Mouse (Mus musculus) kidney, embryonic 16.5 days (tissue): ENCODE data around the gene Dnaja2. TPM values are rescaled to one million over a fixed set of nuclear protein-coding genes. Genes with fewer than 3 reads are reported as not detected.

Source experiments
- ATAC-seq: fragments of 200-750 bp; cut with Nextera tagmentation; 2 replicates; pipeline ENCODE4 v1.8.0; 2017; ENCODE audit warnings: moderate TSS enrichment; ENCODE audit not compliant: low FRiP score, low TSS enrichment
- H3K27ac ChIP-seq: fragments of 300-500 bp; sonication (generic); 2 replicates; pipeline ENCODE4 v1.5.1; 2014; ENCODE audit warnings: low read length
- H3K27me3 ChIP-seq: fragments of 300-500 bp; sonication (generic); 2 replicates; pipeline ENCODE4 v1.6.1; 2014; ENCODE audit warnings: low read length, control low read depth, mixed read lengths; ENCODE audit not compliant: insufficient read depth
- H3K36me3 ChIP-seq: fragments of 300-500 bp; sonication (generic); 2 replicates; pipeline ENCODE4 v1.6.1; 2014; ENCODE audit warnings: low read length, control low read depth, mixed read lengths; ENCODE audit not compliant: insufficient read depth
- H3K4me1 ChIP-seq: fragments of 300-500 bp; sonication (generic); 2 replicates; pipeline ENCODE4 v1.6.1; 2014; ENCODE audit warnings: low read length, control low read depth, mixed read lengths; ENCODE audit not compliant: insufficient read depth
- H3K4me2 ChIP-seq: fragments of 300-500 bp; sonication (generic); replicated peaks from 2 replicates; pipeline ENCODE4 v1.6.1; 2014; ENCODE audit warnings: low read depth, low read length
- H3K4me3 ChIP-seq: fragments of 300-500 bp; sonication (generic); 2 replicates; pipeline ENCODE4 v1.5.1; 2014; ENCODE audit warnings: mild to moderate bottlenecking, low read length
- H3K9ac ChIP-seq: fragments of 300-500 bp; sonication (generic); replicated peaks from 2 replicates; pipeline ENCODE4 v1.6.1; 2014; ENCODE audit warnings: low read length
- H3K9me3 ChIP-seq: fragments of 300-500 bp; sonication (generic); 2 replicates; pipeline ENCODE4 v1.6.1; 2016; ENCODE audit warnings: low read length, control low read depth
- WGBS: fragments of 180-500 bp; shearing (Covaris S2); extraction: QIAGEN DNeasy Blood & Tissue Kit; methylation state at CpG from one replicate; pipeline ENCODE4 v1.1.7; 2014; 5-methylcytosine and 5-hydroxymethylcytosine counted together
- polyA plus RNA-seq: library from polyadenylated mRNA; unstranded; fragments of >200 nt; fragmentation: Nextera tagmentation; extraction: Ambion mirVana; gene quantifications from 2 replicates; pipeline ENCODE4 v1.2.1, GENCODE M21; 2015

The Dnaja2 gene
- polyA plus RNA-seq, 1 experiment from 2014 or later = 181 TPM

GRCm38 (mm10) chr8:85559201-85559600 is 4.1 kb upstream of the Dnaja2 start:
- Histone ChIP-seq H3K27me3 (no peaks in the 10 kb centered on the region), H3K27ac (no peak overlapping the region), H3K9me3 (no peaks in the 10 kb centered on the region), H3K9ac (no peak overlapping the region), H3K36me3 (no peaks in the 10 kb centered on the region), H3K4me1 (peaks cover 5% of the 10 kb centered on the region; the same call in 1 of the 2 replicates), H3K4me2 (no peak overlapping the region), H3K4me3 (no peak overlapping the region)
- ATAC-seq = no peak
- 96% methylated on average over 1 of the region's 1 CpGs for WGBS

- no peak overlapping the region for H3K4me2 ChIP-seq
- H3K27me3 ChIP-seq = no peaks in the 10 kb centered on the region
- ATAC-seq = no peak
- H3K9me3 ChIP-seq = no peaks in the 10 kb centered on the region
- H3K27ac ChIP-seq = no peak overlapping the region
- H3K9ac ChIP-seq = no peak overlapping the region
- no peak overlapping the region for H3K4me3 ChIP-seq
- WGBS = 78% methylated on average over 3 of the region's 3 CpGs
- peaks cover 5% of the 10 kb centered on the region; the same call in 1 of the 2 replicates for H3K4me1 ChIP-seq
- H3K36me3 ChIP-seq = peaks cover 5% of the 10 kb centered on the region; the same call in 1 of the 2 replicates
Measured at GRCm38 (mm10) chr8:85557601-85557986, 2.5 kb upstream of the Dnaja2 start.

GRCm38 (mm10) chr8:85556986-85557600 is 1.9 kb upstream of the Dnaja2 start:
- Histone ChIP-seq H3K9me3 (no peaks in the 10 kb centered on the region), H3K4me1 (peaks cover 5% of the 10 kb centered on the region; the same call in 1 of the 2 replicates), H3K9ac (no peak overlapping the region), H3K27me3 (no peaks in the 10 kb centered on the region), H3K27ac (no peak overlapping the region), H3K36me3 (peaks cover 8% of the 10 kb centered on the region), H3K4me2 (no peak overlapping the region), H3K4me3 (no peak overlapping the region)
- no peak for ATAC-seq
- WGBS = 87% methylated on average over 2 of the region's 2 CpGs

- Histone ChIP-seq H3K9ac (peak overlapping the region; percentile 94), H3K4me1 (peaks cover 5% of the 10 kb centered on the region; the same call in 1 of the 2 replicates), H3K9me3 (no peaks in the 10 kb centered on the region), H3K4me2 (peak overlapping the region; percentile 93), H3K27me3 (no peaks in the 10 kb centered on the region), H3K27ac (peak overlapping the region; percentile 98), H3K4me3 (peak overlapping the region; percentile 98), H3K36me3 (peaks cover 20% of the 10 kb centered on the region)
- whole genome bisulfite sequencing = under 1% methylated on average over 50 of the region's 66 CpGs
- ATAC-seq = peak; percentile 94
Measured at GRCm38 (mm10) chr8:85554391-85555180, 558 bp downstream of the Dnaja2 start.

GRCm38 (mm10) chr8:85551934-85552333 is 3.2 kb downstream of the Dnaja2 start:
- WGBS = 93% methylated on average over 1 of the region's 1 CpGs

GRCm38 (mm10) chr8:85536332-85536731 is 18.8 kb downstream of the Dnaja2 start:
- Histone ChIP-seq H3K4me1 (no peaks in the 10 kb centered on the region), H3K27me3 (no peaks in the 10 kb centered on the region), H3K9ac (no peak overlapping the region), H3K27ac (no peak overlapping the region), H3K9me3 (no peaks in the 10 kb centered on the region), H3K4me3 (no peak overlapping the region), H3K36me3 (peaks cover 45% of the 10 kb centered on the region), H3K4me2 (no peak overlapping the region)
- WGBS = 93% methylated on average over 2 of the region's 2 CpGs
- ATAC-seq = no peak

More at GRCm38 (mm10) chr8:85551934-85552333, 3.2 kb downstream of the Dnaja2 start:
- H3K27me3 ChIP-seq = no peaks in the 10 kb centered on the region
- no peak overlapping the region for H3K4me3 ChIP-seq
- H3K4me1 ChIP-seq = peaks cover 5% of the 10 kb centered on the region; the same call in 1 of the 2 replicates
- H3K4me2 ChIP-seq = no peak overlapping the region
- peaks cover 42% of the 10 kb centered on the region for H3K36me3 ChIP-seq
- H3K27ac ChIP-seq = no peak overlapping the region
- H3K9me3 ChIP-seq = no peaks in the 10 kb centered on the region
- ATAC-seq = no peak
- H3K9ac ChIP-seq = no peak overlapping the region

- ATAC-seq = no peak
- 94% methylated on average over 1 of the region's 1 CpGs for WGBS
- H3K36me3 ChIP-seq = peaks cover 33% of the 10 kb centered on the region
Measured at GRCm38 (mm10) chr8:85534163-85534562, 21.0 kb downstream of the Dnaja2 start.

GRCm38 (mm10) chr8:85533434-85533833 is 21.7 kb downstream of the Dnaja2 start:
- H3K4me3 ChIP-seq = no peak overlapping the region
- no peaks in the 10 kb centered on the region for H3K9me3 ChIP-seq
- no peak overlapping the region for H3K27ac ChIP-seq
- no peak overlapping the region for H3K4me2 ChIP-seq
- no peaks in the 10 kb centered on the region for H3K4me1 ChIP-seq
- 89% methylated on average over 2 of the region's 2 CpGs for WGBS
- H3K9ac ChIP-seq = no peak overlapping the region
- peaks cover 26% of the 10 kb centered on the region for H3K36me3 ChIP-seq
- no peak for ATAC-seq
- no peaks in the 10 kb centered on the region for H3K27me3 ChIP-seq

More at GRCm38 (mm10) chr8:85534163-85534562, 21.0 kb downstream of the Dnaja2 start:
- no peaks in the 10 kb centered on the region for H3K4me1 ChIP-seq
- H3K27ac ChIP-seq = no peak overlapping the region
- H3K4me3 ChIP-seq = no peak overlapping the region
- H3K9me3 ChIP-seq = no peaks in the 10 kb centered on the region
- H3K27me3 ChIP-seq = no peaks in the 10 kb centered on the region
- H3K4me2 ChIP-seq = no peak overlapping the region
- H3K9ac ChIP-seq = no peak overlapping the region

- Histone ChIP-seq H3K4me3 (no peak overlapping the region), H3K4me2 (no peak overlapping the region), H3K27me3 (no peaks in the 10 kb centered on the region), H3K36me3 (peaks cover 21% of the 10 kb centered on the region), H3K9me3 (no peaks in the 10 kb centered on the region), H3K27ac (no peak overlapping the region), H3K9ac (no peak overlapping the region), H3K4me1 (no peaks in the 10 kb centered on the region)
- ATAC-seq = no peak
- WGBS = 85% methylated on average over 4 of the region's 4 CpGs
Measured at GRCm38 (mm10) chr8:85532843-85533242, 22.3 kb downstream of the Dnaja2 start.

- no peak overlapping the region for H3K9ac ChIP-seq
- no peak for ATAC-seq
- no peak overlapping the region for H3K4me2 ChIP-seq
- 71% methylated on average over 3 of the region's 3 CpGs for WGBS
- peaks cover 11% of the 10 kb centered on the region for H3K36me3 ChIP-seq
- no peaks in the 10 kb centered on the region for H3K27me3 ChIP-seq
- no peaks in the 10 kb centered on the region for H3K4me1 ChIP-seq
- H3K9me3 ChIP-seq = no peaks in the 10 kb centered on the region
- no peak overlapping the region for H3K27ac ChIP-seq
- H3K4me3 ChIP-seq = no peak overlapping the region
Measured at GRCm38 (mm10) chr8:85531471-85531870, 23.7 kb downstream of the Dnaja2 start.
